Mouse (Mus musculus): ENCODE data around the gene Slc1a3.
"Not testable (repeated sequence)": the region's sequence is repeated elsewhere in the genome, so short reads cannot be mapped to it uniquely, and the experiment has no call there.

The Slc1a3 gene

DNA sequence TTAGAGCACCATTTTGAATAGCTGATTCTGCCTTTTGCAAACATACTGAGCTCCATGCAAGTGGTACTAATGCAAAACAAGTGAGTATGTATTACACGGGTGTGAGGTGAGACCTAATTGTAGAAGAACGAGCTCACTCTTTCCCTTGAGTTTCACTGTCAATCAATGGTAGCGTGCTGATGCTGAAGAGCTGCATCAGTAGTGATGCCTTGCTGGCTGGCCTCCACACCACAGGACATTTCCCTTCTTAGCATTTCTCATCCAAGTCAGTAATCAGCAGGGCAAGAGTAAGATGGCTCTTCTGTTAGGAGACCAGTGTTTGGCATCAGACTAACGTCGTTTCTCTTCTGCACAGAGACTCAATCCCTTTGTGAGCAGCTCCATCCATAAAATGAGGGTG lies 4.0 kb downstream of the Slc1a3 start:
- DNase-seq (ENCODE audit: low read depth), result no peak

DNA sequence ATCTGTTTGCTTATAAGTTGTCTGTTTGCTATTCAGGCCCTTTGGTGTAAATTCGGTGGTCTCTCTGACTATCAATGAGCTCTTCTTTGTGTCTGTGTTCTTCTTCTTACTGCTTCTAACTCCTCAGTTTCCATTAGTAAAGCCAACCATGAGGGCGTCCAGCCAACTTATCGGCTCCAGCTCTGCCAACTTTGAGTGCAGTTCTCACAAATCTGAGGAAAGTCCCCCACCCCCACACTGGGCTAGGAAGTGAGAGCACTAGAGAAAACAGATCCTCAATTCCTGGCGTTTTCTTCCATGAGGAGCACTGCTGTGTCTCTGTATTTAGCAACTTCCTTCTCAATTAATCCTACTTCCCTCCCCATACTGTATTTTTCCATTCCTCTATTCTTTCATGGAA lies 4.4 kb downstream of the Slc1a3 start:
- no peak for DNase-seq (ENCODE audit: low read depth)

DNA sequence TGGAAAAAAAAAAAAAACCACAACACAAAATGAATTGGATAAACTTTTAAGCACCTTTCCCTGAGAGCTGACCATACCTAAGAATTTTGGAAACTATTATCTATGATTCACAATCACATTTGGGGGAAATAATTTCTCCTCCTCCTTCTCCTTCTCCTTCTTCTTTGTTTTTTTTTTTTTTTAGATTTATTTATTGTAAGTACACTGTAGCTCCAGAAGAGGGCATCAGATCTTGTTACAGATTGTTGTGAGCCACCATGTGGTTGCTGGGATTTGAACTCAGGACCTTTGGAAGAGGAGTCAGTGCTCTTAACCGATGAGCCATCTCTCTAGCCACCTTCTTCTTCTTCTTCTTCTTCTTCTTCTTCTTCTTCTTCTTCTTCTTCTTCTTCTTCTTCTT lies 5.0 kb downstream of the Slc1a3 start:
- DNase-seq (ENCODE audit: low read depth), result not testable (repeated sequence)

DNA sequence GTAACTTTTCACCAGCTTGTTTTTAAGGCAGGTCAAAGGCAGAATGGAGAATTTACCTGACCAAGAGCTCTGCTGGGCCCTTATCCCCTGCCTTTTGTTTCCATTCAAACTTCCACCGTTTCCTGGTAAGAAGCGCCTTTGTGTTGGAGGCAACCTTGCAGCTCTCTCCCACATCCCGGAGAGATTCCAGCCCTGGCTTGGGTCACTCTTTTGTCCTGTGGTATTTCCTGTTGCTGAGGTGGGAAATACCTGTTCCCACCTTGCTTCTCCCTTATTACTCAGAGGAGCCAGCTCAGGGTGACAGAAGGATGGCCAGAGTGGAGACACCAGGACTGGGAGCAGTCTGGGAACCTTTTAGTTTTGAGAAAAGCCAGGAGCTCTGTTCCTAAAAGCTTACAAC lies 12.6 kb downstream of the Slc1a3 start:
- DNase-seq (ENCODE audit: low read depth), result no peak

DNA sequence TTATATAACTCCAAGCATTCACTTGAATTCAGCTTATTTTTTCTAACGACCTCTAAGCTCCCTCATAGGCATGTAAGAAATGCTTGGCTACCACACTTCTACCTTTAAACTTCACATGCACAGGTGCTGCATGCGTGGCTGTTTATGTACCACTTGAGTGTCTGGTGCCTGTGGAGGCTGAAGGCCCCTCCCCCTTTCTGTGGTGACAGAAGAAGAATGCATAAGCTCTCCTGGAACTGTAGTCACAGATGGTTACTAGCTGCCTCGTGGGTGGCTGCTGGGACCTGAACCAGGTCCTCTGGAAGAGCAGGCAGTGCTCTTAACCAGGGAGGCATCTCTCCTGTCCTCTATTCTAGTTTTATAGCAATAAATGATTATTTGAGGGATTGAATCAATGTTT lies 13.1 kb downstream of the Slc1a3 start:
- no peak for DNase-seq (ENCODE audit: low read depth)

DNA sequence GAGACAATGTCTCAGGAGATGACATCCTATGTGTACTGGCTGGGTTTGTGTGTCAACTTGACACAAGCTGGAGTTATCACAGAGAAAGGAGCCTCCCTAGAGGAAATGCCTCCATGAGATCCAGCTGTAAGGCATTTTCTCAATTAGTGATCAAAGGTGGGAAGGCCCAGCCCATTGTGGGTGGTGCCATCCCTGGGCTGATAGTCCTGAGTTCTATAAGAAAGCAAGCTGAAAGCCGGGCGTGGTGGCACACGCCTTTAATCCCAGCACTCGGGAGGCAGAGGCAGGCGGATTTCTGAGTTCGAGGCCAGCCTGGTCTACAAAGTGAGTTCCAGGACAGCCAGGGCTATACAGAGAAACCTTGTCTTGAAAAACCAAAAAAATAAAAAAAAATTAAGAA lies 20.4 kb downstream of the Slc1a3 start:
- not testable (repeated sequence) for DNase-seq (ENCODE audit: low read depth)

DNA sequence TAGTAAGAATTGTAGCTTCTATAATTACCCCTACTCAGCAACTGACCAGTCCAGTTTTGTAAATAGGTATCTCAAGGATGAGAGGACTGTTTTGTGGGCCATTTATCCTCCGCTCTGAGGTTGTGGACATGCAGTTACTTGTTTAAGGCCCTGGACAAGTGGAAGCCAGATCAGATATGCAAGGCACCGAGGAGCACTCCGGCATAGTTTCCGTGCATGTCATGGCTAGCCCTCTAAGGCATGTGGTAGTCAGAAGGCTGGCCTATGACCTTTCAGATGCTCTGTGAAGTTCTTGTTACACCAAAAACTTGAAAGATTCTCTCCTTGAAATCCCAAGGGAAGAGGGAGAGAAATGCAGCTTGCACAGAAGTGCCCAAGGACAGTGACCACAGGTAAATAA lies 23.7 kb downstream of the Slc1a3 start:
- DNase-seq (ENCODE audit: low read depth), result no peak

DNA sequence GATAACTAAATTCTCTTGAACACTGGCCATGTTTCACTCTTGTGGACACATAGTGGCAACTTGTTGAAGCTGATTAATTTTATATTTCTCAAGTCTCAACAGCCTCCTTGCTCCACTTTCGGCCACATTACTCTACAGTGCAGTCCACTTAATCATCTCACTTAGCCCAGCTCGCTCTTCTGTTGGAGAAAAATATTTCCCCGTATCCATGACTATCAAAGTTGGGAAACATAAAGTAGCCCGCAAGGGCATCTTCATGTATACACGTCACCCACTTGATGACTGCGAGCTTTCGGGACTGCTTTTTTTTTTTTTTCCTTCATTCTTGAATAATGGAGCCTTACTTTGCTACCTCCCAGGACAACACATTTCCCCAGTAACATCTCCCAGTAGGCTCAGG lies 25.1 kb downstream of the Slc1a3 start:
- no peak for DNase-seq (ENCODE audit: low read depth)

DNA sequence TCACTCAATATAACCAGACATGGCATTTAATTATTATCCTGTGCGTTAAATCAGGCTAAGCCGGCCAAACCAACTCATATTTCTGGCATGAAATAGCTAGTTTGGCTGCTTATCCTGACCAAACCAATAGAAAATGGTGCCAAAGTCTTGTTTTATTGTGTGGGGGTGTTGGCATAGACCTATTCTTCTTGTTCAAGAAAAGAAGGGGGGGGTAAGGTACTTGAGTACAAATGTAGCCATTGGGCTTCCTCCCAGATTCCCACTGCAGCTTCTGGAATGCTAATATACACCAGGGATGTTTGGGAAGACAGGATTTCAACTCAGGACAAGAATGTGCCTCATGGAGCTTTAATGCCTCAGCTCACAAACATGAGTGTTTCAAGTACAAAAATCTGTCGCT lies 26.3 kb downstream of the Slc1a3 start:
- no peak for DNase-seq (ENCODE audit: low read depth)

DNA sequence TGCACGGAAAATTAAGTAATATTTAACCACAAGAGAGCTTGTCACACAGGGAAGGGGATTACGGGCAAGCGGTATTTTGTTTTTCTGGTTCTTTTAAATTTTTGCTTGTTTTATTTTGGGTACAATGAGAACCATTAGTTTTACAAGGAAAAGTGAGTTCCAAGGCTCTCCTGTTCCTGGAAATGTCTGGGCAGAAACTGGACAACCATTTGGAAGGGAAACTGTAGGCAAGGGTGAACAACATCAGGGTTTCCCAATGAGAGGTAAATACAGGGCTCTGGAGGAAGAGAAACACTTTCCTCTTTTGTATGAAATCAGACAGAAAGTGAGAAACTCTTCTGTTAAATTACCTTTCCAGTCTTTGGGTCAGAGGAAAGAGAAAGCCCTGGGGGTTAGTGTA lies 27.7 kb downstream of the Slc1a3 start:
- no peak for DNase-seq (ENCODE audit: low read depth)

DNA sequence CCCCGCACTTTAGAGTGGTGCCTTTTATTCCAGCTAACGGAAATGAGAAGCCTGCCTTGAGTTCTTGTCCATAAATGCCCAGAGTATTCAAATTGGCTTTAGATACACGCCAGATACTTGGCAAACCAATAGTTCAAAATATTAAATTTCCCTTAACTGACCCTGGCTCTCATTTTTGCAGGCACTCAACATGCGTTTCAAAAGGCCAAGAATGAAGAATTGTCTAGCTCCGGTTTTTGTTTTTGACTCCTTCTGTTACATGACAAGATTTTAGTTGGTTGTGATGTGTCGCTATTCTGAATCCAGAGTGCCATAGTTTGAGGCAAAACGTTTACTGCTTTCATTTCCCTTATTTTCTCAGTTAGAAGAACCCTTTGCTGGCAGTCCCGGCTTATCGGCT lies 28.1 kb downstream of the Slc1a3 start:
- DNase-seq (ENCODE audit: low read depth), result no peak

DNA sequence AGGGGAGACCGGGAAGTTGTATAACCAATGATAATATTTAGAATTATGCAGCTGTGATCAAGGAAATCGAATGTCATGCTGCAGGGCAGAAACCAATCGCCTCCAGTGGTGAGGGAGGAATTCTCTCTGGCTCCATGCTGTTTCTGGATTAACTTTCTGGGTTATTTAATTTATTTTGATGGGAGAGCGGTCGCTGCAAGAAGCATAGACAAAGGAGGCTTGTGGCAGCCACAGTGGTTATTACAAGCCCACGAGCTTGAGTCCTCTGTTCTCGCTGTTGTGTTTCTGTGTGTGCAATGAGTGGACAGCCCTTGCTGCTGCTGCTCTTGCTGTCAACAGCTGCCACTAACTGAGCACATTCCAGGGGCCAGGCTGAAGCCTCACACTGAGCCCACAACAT lies 28.6 kb downstream of the Slc1a3 start:
- no peak for DNase-seq (ENCODE audit: low read depth)

DNA sequence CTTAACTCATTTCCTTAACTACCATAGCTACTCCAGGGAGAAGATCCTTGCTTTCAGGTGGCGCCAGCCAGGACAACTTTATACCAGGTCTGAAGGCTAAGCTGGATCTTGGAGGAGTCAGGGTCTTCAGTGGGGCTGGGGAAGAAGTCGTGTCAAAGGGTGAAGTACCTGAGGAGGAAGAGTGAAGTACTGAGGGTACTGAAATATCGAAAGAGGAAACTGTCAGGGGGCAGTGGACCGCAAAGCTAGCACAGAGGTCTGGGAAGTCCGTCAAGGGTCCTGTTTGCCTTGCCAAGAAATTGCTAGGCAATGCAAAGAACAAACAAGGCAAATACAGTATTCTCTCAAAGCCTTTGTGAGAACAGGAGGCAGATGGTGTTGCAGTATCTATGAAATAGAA lies 29.6 kb downstream of the Slc1a3 start:
- DNase-seq (ENCODE audit: low read depth), result no peak

DNA sequence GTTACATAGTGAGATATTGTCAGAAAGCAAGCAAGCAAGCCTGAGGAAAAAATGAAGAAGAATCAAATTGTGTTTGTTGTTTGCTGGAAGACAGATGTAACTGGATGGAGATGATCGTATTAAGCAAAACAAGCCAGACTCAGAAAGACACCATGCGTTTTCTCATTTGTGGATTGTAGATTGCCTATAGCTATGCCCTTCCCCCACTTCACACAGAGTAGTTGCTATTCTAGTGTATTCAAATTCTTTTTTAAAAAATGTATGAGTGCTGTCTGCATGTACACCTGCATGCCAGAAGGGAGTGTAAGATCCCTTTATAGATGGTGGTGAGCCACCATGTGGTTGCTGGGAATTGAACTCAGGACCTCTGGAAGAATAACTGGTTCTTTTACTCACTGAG lies 33.6 kb downstream of the Slc1a3 start:
- no peak for DNase-seq (ENCODE audit: low read depth)

DNA sequence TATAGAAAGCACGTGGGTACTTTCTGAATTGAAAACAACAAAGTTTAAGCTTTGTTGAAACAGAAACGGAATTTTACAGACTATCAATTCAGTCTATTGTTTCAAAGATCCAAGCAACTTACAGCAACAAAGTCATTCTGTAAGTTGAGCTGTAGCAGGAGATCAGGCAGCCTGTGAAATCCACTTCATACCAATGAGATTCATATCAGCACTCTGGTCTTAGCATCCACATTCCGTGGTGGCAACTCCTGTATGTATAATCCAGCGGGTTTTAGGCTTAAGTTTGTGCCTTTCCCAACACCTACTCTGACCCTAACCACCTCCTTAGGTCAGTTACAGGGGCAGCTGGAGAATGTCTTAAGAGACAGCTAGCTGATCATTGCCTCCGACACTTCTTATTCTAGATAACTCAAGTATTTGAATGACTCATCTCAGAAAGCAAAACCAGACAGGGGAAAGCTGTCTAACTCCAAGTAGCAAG lies 34.3 kb downstream of the Slc1a3 start:
- no peak for DNase-seq (ENCODE audit: low read depth)

DNA sequence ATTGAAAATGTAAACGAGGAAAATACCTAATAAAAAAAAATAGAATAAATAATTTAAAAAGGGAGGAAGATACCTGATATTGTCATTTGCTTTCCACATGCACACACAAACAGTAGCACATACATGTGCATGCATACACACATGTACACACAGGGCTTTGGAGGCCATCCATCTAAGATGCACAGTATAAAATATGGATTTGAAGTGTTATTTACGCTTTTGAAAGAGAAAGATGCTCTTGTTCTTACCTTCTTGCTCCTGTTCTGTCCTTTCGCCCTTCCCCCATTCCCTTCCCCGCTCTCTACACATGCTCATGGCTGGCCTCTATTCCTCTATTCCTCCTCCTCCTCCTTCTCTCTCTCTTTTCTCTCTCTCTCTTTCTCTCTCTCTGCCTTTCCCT lies 34.9 kb downstream of the Slc1a3 start:
- DNase-seq (ENCODE audit: low read depth), result no peak

DNA sequence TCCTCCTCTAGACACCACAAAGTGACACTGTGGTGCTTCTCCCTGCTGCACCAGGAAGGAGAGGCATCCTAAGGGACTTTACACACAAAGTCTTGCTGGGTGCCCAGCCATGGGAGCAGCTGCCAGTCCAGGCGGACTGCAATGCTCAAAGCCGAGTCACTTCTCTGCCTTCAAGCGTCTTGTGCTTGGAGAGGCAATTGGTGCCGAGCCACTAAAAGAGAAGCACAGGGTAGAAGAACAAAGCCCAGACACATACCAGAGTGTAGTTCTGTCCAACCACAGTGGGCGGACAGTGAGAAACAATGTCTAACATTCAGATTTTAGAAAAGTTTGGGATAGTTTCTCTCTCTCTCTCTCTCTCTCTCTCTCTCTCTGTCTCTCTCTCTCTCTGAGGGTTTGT lies 38.0 kb downstream of the Slc1a3 start:
- no peak for DNase-seq (ENCODE audit: low read depth)

DNA sequence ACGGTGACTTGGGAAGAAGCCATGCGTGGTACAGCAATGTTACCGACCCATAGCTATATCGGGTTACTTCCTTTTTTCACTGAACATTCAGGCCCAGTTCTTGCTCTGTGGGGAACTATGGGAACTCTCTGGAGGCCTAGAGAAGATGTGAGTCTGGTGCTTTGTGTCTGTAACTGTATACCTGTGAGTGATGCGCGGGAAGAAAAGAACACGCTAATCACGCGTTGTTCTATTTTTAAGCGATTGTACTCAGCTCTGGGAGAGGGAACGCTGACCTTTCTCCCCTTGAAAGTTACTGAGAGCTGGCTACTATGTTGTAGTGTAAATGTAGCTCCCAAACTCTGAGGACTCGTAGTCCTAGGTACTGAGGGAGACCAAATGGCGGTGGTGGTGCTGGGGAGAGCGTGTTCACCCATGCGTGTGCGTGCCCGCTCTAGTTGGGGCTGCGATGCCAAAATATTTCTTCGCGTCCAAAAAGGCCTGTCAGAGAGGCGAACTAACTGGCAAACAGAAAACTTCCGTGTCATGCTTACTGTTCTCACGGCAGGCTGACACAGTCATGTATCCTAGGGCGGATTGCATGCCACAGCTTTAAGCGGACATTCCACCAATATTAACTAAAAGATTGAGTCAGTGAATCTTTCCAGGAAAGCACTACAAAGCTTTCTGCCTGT lies 42.6 kb downstream of the Slc1a3 start:
- DNase-seq (ENCODE audit: low read depth), result no peak

DNA sequence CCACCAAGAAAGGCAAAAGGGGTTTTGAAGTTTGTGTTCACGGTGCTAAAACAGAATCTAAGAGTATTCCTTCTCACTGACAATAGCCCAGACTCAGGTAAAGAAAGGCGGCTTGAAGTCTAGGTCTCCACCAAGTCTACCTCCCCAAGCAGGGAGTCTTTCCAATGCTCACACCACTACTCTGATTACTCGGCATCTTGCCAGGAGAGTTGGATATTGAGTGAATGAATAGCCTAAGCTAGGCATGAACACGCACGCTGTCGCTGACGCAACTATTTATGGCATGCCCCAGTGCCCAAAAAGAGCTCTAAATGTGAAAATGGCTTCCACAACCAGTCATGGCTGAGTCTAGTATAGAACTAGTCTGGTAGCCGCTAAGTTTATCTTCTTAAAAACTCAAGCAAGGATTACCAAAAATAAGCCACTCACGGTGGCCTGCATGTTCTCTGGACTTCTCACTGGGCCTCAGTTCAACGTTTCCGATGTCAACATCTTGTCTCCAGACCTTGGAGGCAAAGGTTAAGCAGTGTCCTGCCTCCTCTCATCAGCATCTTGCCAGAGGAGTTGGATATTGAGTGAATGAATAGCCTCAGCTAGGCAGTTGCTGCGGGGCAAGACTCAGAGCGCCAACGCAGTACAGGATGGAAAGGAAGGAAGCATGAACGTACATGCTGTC lies 44.8 kb downstream of the Slc1a3 start:
- DNase-seq (ENCODE audit: low read depth), result no peak

DNA sequence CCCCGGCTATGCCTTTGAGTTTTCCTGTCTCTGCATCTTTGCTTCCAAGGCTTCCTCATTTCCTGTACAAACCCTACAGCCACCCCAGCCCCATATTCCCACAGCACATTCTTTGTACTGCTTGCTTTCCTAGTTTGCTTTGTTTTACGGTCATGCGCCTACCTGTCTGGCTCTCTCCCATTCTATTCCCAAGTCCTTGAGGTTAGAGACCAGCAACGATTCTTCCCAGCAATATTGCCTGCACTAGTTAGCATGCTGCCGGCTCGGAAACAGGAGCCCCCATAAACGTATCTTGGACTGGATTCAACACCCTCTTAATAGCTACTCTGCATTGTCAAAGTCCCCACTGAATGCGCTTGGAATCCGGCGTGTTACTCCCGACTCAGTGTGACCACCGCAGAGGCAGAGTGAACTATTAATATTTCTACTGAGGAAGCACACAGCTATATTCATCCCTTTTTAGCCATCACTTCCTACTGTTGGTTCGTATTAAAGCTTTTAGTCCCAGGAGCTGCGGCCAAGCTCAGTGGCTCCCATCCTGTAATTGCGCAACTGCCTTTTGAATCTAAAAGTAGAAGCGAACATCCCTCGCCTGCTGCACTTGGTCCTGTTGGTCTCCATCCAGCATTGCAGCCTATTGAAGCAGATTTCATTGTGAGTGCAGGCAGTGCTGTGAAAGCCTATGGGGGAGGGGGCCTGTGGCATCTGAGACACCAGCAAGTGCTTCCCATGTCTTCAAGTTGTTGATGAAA lies 47.0 kb downstream of the Slc1a3 start:
- DNase-seq (ENCODE audit: low read depth), result no peak

DNA sequence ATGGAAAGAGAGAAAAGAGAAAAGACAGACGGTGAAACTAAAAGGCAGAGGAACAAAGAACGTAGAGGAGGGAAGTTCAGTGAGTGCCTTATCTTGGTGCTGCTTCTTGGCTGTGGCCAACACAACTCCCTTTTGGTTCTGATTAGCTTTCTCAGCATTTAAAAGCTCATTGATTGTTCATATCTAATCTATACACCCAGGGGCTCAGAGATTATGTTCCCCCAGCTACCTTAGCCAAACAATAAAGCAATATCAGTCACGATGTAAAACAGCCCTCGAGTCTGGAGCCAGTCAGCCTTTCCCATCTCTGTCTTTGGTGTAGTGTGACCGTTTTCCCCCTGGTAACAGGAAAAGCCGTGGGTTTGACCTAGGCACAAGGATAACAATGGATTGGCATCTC lies 48.7 kb downstream of the Slc1a3 start:
- DNase-seq (ENCODE audit: low read depth), result no peak

DNA sequence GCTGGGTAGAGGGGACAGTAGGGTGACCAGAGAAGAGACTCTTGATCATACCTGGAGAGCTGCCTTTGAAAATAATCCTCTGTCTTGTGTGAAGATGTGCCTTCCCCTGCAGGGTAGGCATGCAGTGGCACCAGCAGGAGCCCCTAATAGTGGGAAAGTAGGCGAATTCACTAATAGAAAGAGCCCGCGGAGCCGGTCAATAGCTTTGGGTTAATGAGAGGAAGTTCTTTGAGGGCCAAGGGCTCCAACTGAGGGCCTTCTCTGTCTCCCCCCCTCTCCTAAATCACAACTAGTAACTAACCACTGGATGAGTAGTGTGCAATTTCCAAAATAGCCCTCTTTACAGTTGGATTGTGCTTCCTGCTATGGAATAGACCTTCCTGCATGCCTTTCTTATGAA lies 50.6 kb downstream of the Slc1a3 start:
- no peak for DNase-seq (ENCODE audit: low read depth)

DNA sequence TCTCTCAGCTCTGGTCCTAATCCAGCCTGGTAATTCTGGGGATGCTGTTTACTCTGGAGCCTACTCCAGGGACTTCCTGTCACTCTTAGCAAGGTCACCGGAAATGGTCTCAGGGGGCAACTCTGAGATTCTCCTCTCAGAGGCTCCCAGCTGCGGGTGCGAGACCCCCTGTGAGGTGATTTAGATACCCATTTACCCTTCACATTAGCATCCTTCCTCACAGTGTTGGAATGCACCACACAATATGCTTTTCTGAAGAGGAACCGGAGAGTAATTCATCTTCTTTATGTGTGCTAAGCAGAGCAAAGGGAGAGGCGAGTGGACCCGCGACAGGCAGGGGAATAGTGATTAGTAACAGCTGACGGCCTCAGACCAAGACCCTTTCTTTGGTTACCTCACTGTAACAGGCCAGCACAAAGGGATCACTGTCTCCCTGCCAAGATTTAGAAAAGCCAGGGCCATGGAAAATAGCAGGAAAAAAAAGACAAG lies 51.0 kb downstream of the Slc1a3 start:
- DNase-seq (ENCODE audit: low read depth), result no peak
